Mouse (Mus musculus): ENCODE measurements around the gene Cbx2.

GRCm38 (mm10) chr11:119059256-119059655, 36.5 kb downstream of the Cbx2 start:
- TF ChIP-seq CTCF (IDR thresholded peaks at IDR 0.05; ENCODE audit: low read depth) (no peak), EP300 (IDR thresholded peaks at IDR 0.05; ENCODE audit: low read depth) (no peak)
